In genomic region chr9:96994733-96995132, GRCm38 (mm10) we compare ENCODE assay signal across 16 mouse cellular contexts. TPM values are rescaled to one million over a fixed set of nuclear protein-coding genes. Genes with fewer than 3 reads are reported as not detected.
"Had no signal": no experiment of that assay in that cellular context is flagged by ENCODE, and none has a peak within 500 bp of the region (broad histone marks: within the 10 kb centered on the region; RNA-seq: fewer than 3 reads in every experiment).

No protein-coding gene starts in this region.

- H3K27ac ChIP-seq: midbrain, embryonic 12.5 days; midbrain, embryonic 15.5 days; neural tube, embryonic 12.5 days; stomach, embryonic 15.5 days; stomach, postnatal 0 days had no signal

- H3K9me3 ChIP-seq: midbrain, embryonic 12.5 days; midbrain, embryonic 15.5 days; neural tube, embryonic 12.5 days; stomach, embryonic 15.5 days had no signal

- DNase-seq: lung, adult 18-20 months; lung, embryonic 14.5 days; lung, postnatal 10 days; lung, postnatal 4 days; right cerebral cortex, postnatal 14 days; thymus, adult 2 months; thymus, postnatal 25 days; thymus, postnatal 4 days had no signal

- H3K4me3 ChIP-seq: megakaryocyte, embryonic 14.5 days; midbrain, embryonic 12.5 days; midbrain, embryonic 15.5 days; neural tube, embryonic 12.5 days; stomach, embryonic 15.5 days had no signal

- H3K4me2 ChIP-seq: lung, embryonic 14.5 days; midbrain, embryonic 12.5 days; midbrain, embryonic 15.5 days; neural tube, embryonic 12.5 days; stomach, embryonic 15.5 days had no signal

- H3K36me3 ChIP-seq: stomach, embryonic 15.5 days had no signal

- ATAC-seq: midbrain, embryonic 15.5 days had no signal

- H3K9ac ChIP-seq: lung, embryonic 14.5 days; midbrain, embryonic 12.5 days; midbrain, embryonic 15.5 days; neural tube, embryonic 12.5 days; stomach, embryonic 15.5 days had no signal

- H3K27me3 ChIP-seq: midbrain, embryonic 12.5 days; midbrain, embryonic 15.5 days; neural tube, embryonic 12.5 days; stomach, embryonic 15.5 days had no signal

RNA-seq across cellular contexts. Expression of gene Spsb4, which starts 23.9 kb away (rescaled TPM):
- total RNA-seq: monocyte, adult 5-6 weeks; neutrophil, adult 5-6 weeks had no signal
